Mouse (Mus musculus): Measurements from ENCODE around the gene Naaladl1.

Naaladl1 gene

GRCm38 (mm10) chr19:6105586-6105985, at the start of gene Naaladl1:
Gene Naaladl1, plus strand, starts transcription at chr19:6105782.
- DNase-seq = no peak

GRCm38 (mm10) chr19:6056696-6057095, 48.9 kb upstream of the Naaladl1 start:
- peak; percentile 37 for DNase-seq

- DNase-seq = peak; percentile 99
These were observed 48.1 kb upstream of the Naaladl1 start, which contains the start of the genes Mrpl49 and Fau for GRCm38 (mm10) chr19:6057313-6058096. Gene Mrpl49, minus strand, starts transcription at chr19:6057785. Gene Fau, plus strand, starts transcription at chr19:6057844.

- no peak for DNase-seq
These were observed 47.1 kb upstream of the Naaladl1 start for GRCm38 (mm10) chr19:6058513-6058912.

- no peak for DNase-seq
These were observed 46.6 kb upstream of the Naaladl1 start for GRCm38 (mm10) chr19:6058966-6059365.

- peak; percentile 79 for DNase-seq
These were observed 44.5 kb upstream of the Naaladl1 start, which contains the start of gene Znhit2 for GRCm38 (mm10) chr19:6061021-6061533. Gene Znhit2, plus strand, starts transcription at chr19:6061192.

- no peak for DNase-seq
These were observed 43.8 kb upstream of the Naaladl1 start for GRCm38 (mm10) chr19:6061641-6062302.

GRCm38 (mm10) chr19:6062418-6062817, 43.2 kb upstream of the Naaladl1 start:
- no peak for DNase-seq

- no peak for DNase-seq
These were observed 42.5 kb upstream of the Naaladl1 start for GRCm38 (mm10) chr19:6063081-6063480.

GRCm38 (mm10) chr19:6066571-6066970, 39.0 kb upstream of the Naaladl1 start:
- no peak for DNase-seq

GRCm38 (mm10) chr19:6067011-6067723, 38.4 kb upstream of the Naaladl1 start:
- DNase-seq = peak; percentile 89

- peak; percentile 81 for DNase-seq
These were observed 37.7 kb upstream of the Naaladl1 start, which contains the start of gene Tm7sf2 for GRCm38 (mm10) chr19:6067724-6068415. Gene Tm7sf2, minus strand, starts transcription at chr19:6068373.

GRCm38 (mm10) chr19:6068951-6069350, 36.6 kb upstream of the Naaladl1 start:
- DNase-seq = no peak

GRCm38 (mm10) chr19:6069851-6070250, 35.7 kb upstream of the Naaladl1 start:
- DNase-seq = no peak

GRCm38 (mm10) chr19:6070571-6071250, 34.9 kb upstream of the Naaladl1 start:
- no peak for DNase-seq

GRCm38 (mm10) chr19:6071261-6071660, 34.3 kb upstream of the Naaladl1 start:
- peak; percentile 9 for DNase-seq

GRCm38 (mm10) chr19:6073889-6074288, 31.7 kb upstream of the Naaladl1 start:
- DNase-seq = no peak

- DNase-seq = peak; percentile 84
These were observed 28.8 kb upstream of the Naaladl1 start, which contains the start of gene Vps51 for GRCm38 (mm10) chr19:6076564-6077393. Gene Vps51, minus strand, starts transcription at chr19:6077231.

- no peak for DNase-seq
These were observed 25.6 kb upstream of the Naaladl1 start, which contains the start of gene Tmem262 for GRCm38 (mm10) chr19:6079983-6080480. Gene Tmem262, plus strand, starts transcription at chr19:6080033.

GRCm38 (mm10) chr19:6082156-6082555, 23.4 kb upstream of the Naaladl1 start, which contains the start of gene Gm28374:
Gene Gm28374, minus strand, starts transcription at chr19:6082256.
- DNase-seq = no peak

All from cerebellum, adult 8-10 months (tissue).